Mouse (Mus musculus) embryonic facial prominence, embryonic 13.5 days (tissue): ENCODE results near the gene Robo1. TPM values are rescaled to one million over a fixed set of nuclear protein-coding genes. Genes with fewer than 3 reads are reported as not detected.

Experiments used
- ATAC-seq: fragments of 200-750 bp; cut with Nextera tagmentation; 2 replicates; pipeline ENCODE4 v1.8.0; 2017; ENCODE audit warnings: low read depth; ENCODE audit not compliant: insufficient number of reproducible peaks, insufficient read depth, low FRiP score, low TSS enrichment
- H3K27ac ChIP-seq: fragments of 300-500 bp; sonication (generic); 2 replicates; pipeline ENCODE4 v1.5.1; 2015; ENCODE audit warnings: moderate library complexity, mild to moderate bottlenecking, inconsistent platforms
- H3K27me3 ChIP-seq: fragments of 300-500 bp; sonication (generic); 2 replicates; pipeline ENCODE4 v1.6.1; 2015; ENCODE audit warnings: mild to moderate bottlenecking, inconsistent platforms
- H3K36me3 ChIP-seq: fragments of 300-500 bp; sonication (generic); 2 replicates; pipeline ENCODE4 v1.6.1; 2015; ENCODE audit warnings: mild to moderate bottlenecking, inconsistent platforms
- H3K4me1 ChIP-seq: fragments of 300-500 bp; sonication (generic); 2 replicates; pipeline ENCODE4 v1.6.1; 2015; ENCODE audit warnings: inconsistent platforms
- H3K4me2 ChIP-seq: fragments of 300-500 bp; sonication (generic); 2 replicates; pipeline ENCODE4 v1.6.1; 2015; ENCODE audit warnings: moderate library complexity, mild to moderate bottlenecking, inconsistent platforms
- H3K4me3 ChIP-seq: fragments of 300-500 bp; sonication (generic); 2 replicates; pipeline ENCODE4 v1.5.1; 2015; ENCODE audit warnings: mild to moderate bottlenecking, inconsistent platforms
- H3K9ac ChIP-seq: fragments of 300-500 bp; sonication (generic); 2 replicates; pipeline ENCODE4 v1.6.1; 2015; ENCODE audit warnings: mild to moderate bottlenecking, inconsistent platforms
- H3K9me3 ChIP-seq: fragments of 300-500 bp; sonication (generic); 2 replicates; pipeline ENCODE4 v1.6.1; 2016; ENCODE audit warnings: inconsistent platforms
- WGBS: fragments of 180-500 bp; shearing (Covaris S2); methylation state at CpG from one replicate; pipeline ENCODE4 v1.1.7; 2015; ENCODE audit warnings: mixed read lengths; 5-methylcytosine and 5-hydroxymethylcytosine counted together
- polyA plus RNA-seq: library from polyadenylated mRNA; unstranded; fragments of >200 nt; fragmentation: Nextera tagmentation; extraction: Ambion mirVana; gene quantifications from 2 replicates; pipeline ENCODE4 v1.2.1, GENCODE M21; 2015

The Robo1 gene
- polyA plus RNA-seq, 1 experiment from 2014 or later, result 63.8 TPM

GRCm38 (mm10) chr16:72995955-72996535 lies 687.9 kb downstream of the Robo1 start:
- no peaks in the 10 kb centered on the region for H3K27me3 ChIP-seq
- no peak overlapping the region for H3K4me2 ChIP-seq
- WGBS, result 49% methylated on average over 10 of the region's 10 CpGs
- peak overlapping the region; percentile 44; the same call in 1 of the 2 replicates for H3K27ac ChIP-seq
- peaks cover 19% of the 10 kb centered on the region for H3K36me3 ChIP-seq
- ATAC-seq, result no peak
- no peak overlapping the region for H3K9ac ChIP-seq
- H3K9me3 ChIP-seq, result no peaks in the 10 kb centered on the region
- H3K4me1 ChIP-seq, result peaks cover 19% of the 10 kb centered on the region
- H3K4me3 ChIP-seq, result no peak overlapping the region

- 0 out of 2 replicates have a peak overlapping the region, but pooled peaks have one; percentile 13 for H3K27ac ChIP-seq
- H3K36me3 ChIP-seq, result peaks cover 30% of the 10 kb centered on the region
- WGBS, result 59% methylated on average over 6 of the region's 6 CpGs
- no peak overlapping the region for H3K4me2 ChIP-seq
- H3K4me3 ChIP-seq, result no peak overlapping the region
- H3K9me3 ChIP-seq, result no peaks in the 10 kb centered on the region
- peaks cover 19% of the 10 kb centered on the region for H3K4me1 ChIP-seq
- ATAC-seq, result peak; percentile 37; the same call in 1 of the 2 replicates
- no peaks in the 10 kb centered on the region for H3K27me3 ChIP-seq
- no peak overlapping the region for H3K9ac ChIP-seq
These were observed 690.6 kb downstream of the Robo1 start for GRCm38 (mm10) chr16:72998677-72999076.

GRCm38 (mm10) chr16:73002685-73003084 lies 694.6 kb downstream of the Robo1 start:
- Histone ChIP-seq H3K36me3 (peaks cover 33% of the 10 kb centered on the region), H3K4me3 (no peak overlapping the region), H3K4me1 (peaks cover 19% of the 10 kb centered on the region), H3K9ac (no peak overlapping the region), H3K9me3 (no peaks in the 10 kb centered on the region), H3K4me2 (no peak overlapping the region), H3K27ac (no peak overlapping the region), H3K27me3 (no peaks in the 10 kb centered on the region)
- 84% methylated on average over 4 of the region's 4 CpGs for WGBS
- ATAC-seq, result no peak

- peaks cover 7% of the 10 kb centered on the region for H3K4me1 ChIP-seq
- WGBS, result 95% methylated on average over 11 of the region's 11 CpGs
- no peak for ATAC-seq
These were observed 696.5 kb downstream of the Robo1 start for GRCm38 (mm10) chr16:73004601-73005000.

GRCm38 (mm10) chr16:73005831-73006230 lies 697.7 kb downstream of the Robo1 start:
- no peaks in the 10 kb centered on the region for H3K9me3 ChIP-seq
- H3K36me3 ChIP-seq, result peaks cover 47% of the 10 kb centered on the region
- H3K27ac ChIP-seq, result no peak overlapping the region
- no peak for ATAC-seq
- H3K27me3 ChIP-seq, result no peaks in the 10 kb centered on the region
- no peak overlapping the region for H3K4me3 ChIP-seq
- H3K9ac ChIP-seq, result no peak overlapping the region
- H3K4me1 ChIP-seq, result peaks cover 7% of the 10 kb centered on the region
- 72% methylated on average over 4 of the region's 4 CpGs for WGBS
- no peak overlapping the region for H3K4me2 ChIP-seq

More at GRCm38 (mm10) chr16:73004601-73005000, 696.5 kb downstream of the Robo1 start:
- H3K4me3 ChIP-seq, result no peak overlapping the region
- no peak overlapping the region for H3K9ac ChIP-seq
- no peak overlapping the region for H3K4me2 ChIP-seq
- no peaks in the 10 kb centered on the region for H3K27me3 ChIP-seq
- no peaks in the 10 kb centered on the region for H3K9me3 ChIP-seq
- H3K27ac ChIP-seq, result no peak overlapping the region
- H3K36me3 ChIP-seq, result peaks cover 40% of the 10 kb centered on the region

- ATAC-seq, result no peak
- WGBS, result 35% methylated on average over 8 of the region's 8 CpGs
- no peak overlapping the region for H3K4me2 ChIP-seq
- H3K27me3 ChIP-seq, result no peaks in the 10 kb centered on the region
- H3K9me3 ChIP-seq, result no peaks in the 10 kb centered on the region
- peaks cover 7% of the 10 kb centered on the region for H3K4me1 ChIP-seq
- H3K9ac ChIP-seq, result no peak overlapping the region
- H3K36me3 ChIP-seq, result peaks cover 44% of the 10 kb centered on the region
- H3K4me3 ChIP-seq, result no peak overlapping the region
- 0 out of 2 replicates have a peak overlapping the region, but pooled peaks have one; percentile 48 for H3K27ac ChIP-seq
These were observed 699.3 kb downstream of the Robo1 start for GRCm38 (mm10) chr16:73007434-73007833.

GRCm38 (mm10) chr16:73011313-73011712 lies 703.2 kb downstream of the Robo1 start:
- no peak for ATAC-seq
- peaks cover 34% of the 10 kb centered on the region for H3K36me3 ChIP-seq
- H3K9ac ChIP-seq, result no peak overlapping the region
- no peak overlapping the region for H3K4me2 ChIP-seq
- H3K4me1 ChIP-seq, result peaks cover 15% of the 10 kb centered on the region
- no peak overlapping the region for H3K27ac ChIP-seq
- no peak overlapping the region for H3K4me3 ChIP-seq
- H3K27me3 ChIP-seq, result no peaks in the 10 kb centered on the region
- no peaks in the 10 kb centered on the region for H3K9me3 ChIP-seq
- WGBS, result 50% methylated on average over 7 of the region's 7 CpGs

GRCm38 (mm10) chr16:73012926-73013325 lies 704.8 kb downstream of the Robo1 start:
- H3K36me3 ChIP-seq, result peaks cover 37% of the 10 kb centered on the region
- WGBS, result 90% methylated on average over 11 of the region's 11 CpGs
- ATAC-seq, result no peak
- H3K27ac ChIP-seq, result no peak overlapping the region
- H3K9ac ChIP-seq, result no peak overlapping the region
- no peaks in the 10 kb centered on the region for H3K27me3 ChIP-seq
- H3K9me3 ChIP-seq, result no peaks in the 10 kb centered on the region
- H3K4me3 ChIP-seq, result no peak overlapping the region
- H3K4me2 ChIP-seq, result no peak overlapping the region
- H3K4me1 ChIP-seq, result peaks cover 12% of the 10 kb centered on the region; the same call in 1 of the 2 replicates

- H3K4me2 ChIP-seq, result no peak overlapping the region
- no peaks in the 10 kb centered on the region for H3K9me3 ChIP-seq
- no peak overlapping the region for H3K4me3 ChIP-seq
- 84% methylated on average over 8 of the region's 8 CpGs for WGBS
- no peaks in the 10 kb centered on the region for H3K27me3 ChIP-seq
- ATAC-seq, result no peak
- H3K9ac ChIP-seq, result no peak overlapping the region
- peaks cover 31% of the 10 kb centered on the region for H3K36me3 ChIP-seq
- peaks cover 12% of the 10 kb centered on the region; the same call in 1 of the 2 replicates for H3K4me1 ChIP-seq
- no peak overlapping the region for H3K27ac ChIP-seq
These were observed 706.4 kb downstream of the Robo1 start for GRCm38 (mm10) chr16:73014544-73014943.

GRCm38 (mm10) chr16:73015976-73016375 lies 707.9 kb downstream of the Robo1 start:
- Histone ChIP-seq H3K9me3 (no peaks in the 10 kb centered on the region), H3K36me3 (peaks cover 20% of the 10 kb centered on the region), H3K4me1 (peaks cover 12% of the 10 kb centered on the region; the same call in 1 of the 2 replicates), H3K4me3 (no peak overlapping the region), H3K27ac (peak overlapping the region; percentile 58; the same call in 1 of the 2 replicates), H3K27me3 (no peaks in the 10 kb centered on the region), H3K9ac (no peak overlapping the region), H3K4me2 (no peak overlapping the region)
- ATAC-seq, result no peak
- WGBS, result 63% methylated on average over 4 of the region's 4 CpGs

GRCm38 (mm10) chr16:73016801-73017200 lies 708.7 kb downstream of the Robo1 start:
- Histone ChIP-seq H3K4me2 (no peak overlapping the region), H3K36me3 (peaks cover 20% of the 10 kb centered on the region), H3K9ac (no peak overlapping the region), H3K9me3 (no peaks in the 10 kb centered on the region), H3K27me3 (no peaks in the 10 kb centered on the region), H3K4me1 (peaks cover 12% of the 10 kb centered on the region; the same call in 1 of the 2 replicates), H3K4me3 (no peak overlapping the region), H3K27ac (0 out of 2 replicates have a peak overlapping the region, but pooled peaks have one; percentile 44)
- no peak for ATAC-seq
- WGBS, result 37% methylated on average over 7 of the region's 7 CpGs

- Histone ChIP-seq H3K4me3 (no peak overlapping the region), H3K27me3 (no peaks in the 10 kb centered on the region), H3K9ac (no peak overlapping the region), H3K36me3 (peaks cover 33% of the 10 kb centered on the region), H3K4me2 (no peak overlapping the region), H3K27ac (no peak overlapping the region), H3K4me1 (peaks cover 3% of the 10 kb centered on the region; the same call in 1 of the 2 replicates), H3K9me3 (no peaks in the 10 kb centered on the region)
- no peak for ATAC-seq
- WGBS, result 94% methylated on average over 13 of the region's 13 CpGs
These were observed 716.2 kb downstream of the Robo1 start for GRCm38 (mm10) chr16:73024326-73024725.
